Mouse (Mus musculus) liver, adult (tissue): ENCODE data around the gene Lypd6b.

Experiments
- GATA4 ChIP-seq: IDR thresholded peaks from 2 replicates; pipeline ENCODE4 v1.6.1; 2014; ENCODE audit warnings: mild to moderate bottlenecking, low read length; ENCODE audit not compliant: insufficient replicate concordance

Lypd6b gene

DNA sequence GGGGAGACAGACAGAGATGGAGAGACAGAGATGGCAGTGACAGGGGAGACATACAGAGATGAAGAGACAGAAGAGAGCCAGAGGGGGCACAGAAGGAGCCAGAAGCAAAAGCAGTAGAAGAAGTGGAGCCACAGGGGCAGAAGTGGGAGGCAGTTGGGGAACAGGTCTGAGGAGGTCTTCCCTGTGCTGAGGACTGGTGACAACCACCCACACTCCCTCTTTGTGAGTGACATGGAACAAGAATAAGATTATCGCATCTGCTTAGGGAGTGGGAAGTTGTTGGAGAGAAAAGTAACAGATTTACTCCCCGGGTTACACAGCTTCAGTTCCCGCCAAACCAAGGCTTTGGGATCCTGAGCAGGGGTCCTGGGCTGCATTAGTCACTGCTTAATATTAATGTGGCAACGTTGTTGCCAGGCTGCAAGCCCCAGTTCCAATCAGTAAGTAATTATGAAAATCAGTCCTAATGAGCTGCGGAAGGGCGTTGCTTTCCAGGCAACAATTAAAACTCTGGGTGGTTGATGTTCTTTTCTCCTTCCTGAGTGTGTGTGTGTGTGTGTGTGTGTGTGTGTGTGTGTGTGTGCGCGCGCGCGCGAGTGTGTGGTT is 50.1 kb downstream of the Lypd6b start:
- TF ChIP-seq GATA4, result no peak

GRCm38 (mm10) chr2:49838611-49839010 is 51.1 kb downstream of the Lypd6b start:
- TF ChIP-seq GATA4, result no peak

- no peak for TF ChIP-seq GATA4
Measured at GRCm38 (mm10) chr2:49840573-49840972, 53.1 kb downstream of the Lypd6b start.

GRCm38 (mm10) chr2:49841089-49841488 is 53.6 kb downstream of the Lypd6b start:
- no peak for TF ChIP-seq GATA4

- no peak for TF ChIP-seq GATA4
Measured at GRCm38 (mm10) chr2:49845104-49845503, 57.6 kb downstream of the Lypd6b start.

DNA sequence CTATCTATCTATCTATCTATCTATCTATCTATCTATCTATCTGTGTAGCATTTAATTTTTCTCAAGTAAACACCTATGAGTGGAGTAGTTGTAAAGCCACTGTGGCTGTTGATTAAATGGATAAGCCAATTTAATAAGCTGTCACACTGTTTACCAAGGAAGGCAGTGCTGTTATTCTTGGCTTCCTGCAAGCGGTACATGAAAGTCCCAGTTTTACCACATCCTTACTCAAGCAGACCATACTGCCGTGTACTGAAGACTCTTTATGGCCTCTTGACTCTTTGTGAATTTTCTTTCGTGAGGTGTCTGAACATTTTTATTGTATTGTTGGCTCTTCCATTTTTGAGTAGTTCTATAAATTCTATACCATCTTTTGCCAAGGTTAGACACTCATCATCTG is 58.6 kb downstream of the Lypd6b start:
- no peak for TF ChIP-seq GATA4

- no peak for TF ChIP-seq GATA4
Measured at GRCm38 (mm10) chr2:49846880-49847279, 59.4 kb downstream of the Lypd6b start.

- no peak for TF ChIP-seq GATA4
Measured at GRCm38 (mm10) chr2:49847831-49848230, 60.3 kb downstream of the Lypd6b start.

DNA sequence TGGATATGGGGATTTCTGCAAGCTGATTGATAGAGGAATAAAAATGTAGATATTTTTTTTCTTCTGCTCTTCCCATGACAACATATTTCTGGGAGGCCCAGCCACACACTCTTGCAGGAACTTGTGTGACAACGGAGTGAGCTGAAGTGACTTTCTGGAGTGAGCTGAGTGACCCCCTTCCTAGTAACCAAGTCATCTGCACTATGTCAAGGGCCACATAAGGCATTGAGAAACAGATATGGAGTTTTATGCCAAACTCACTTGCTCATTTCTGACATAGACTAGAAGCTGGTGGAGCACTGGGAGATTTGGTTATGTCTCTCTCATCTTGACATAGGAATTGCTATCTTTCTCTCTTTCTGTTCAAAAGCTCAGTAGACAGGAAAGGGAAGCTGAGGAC is 62.3 kb downstream of the Lypd6b start:
- no peak for TF ChIP-seq GATA4

- TF ChIP-seq GATA4, result no peak
Measured at GRCm38 (mm10) chr2:49851977-49852376, 64.5 kb downstream of the Lypd6b start.

- TF ChIP-seq GATA4, result no peak
Measured at GRCm38 (mm10) chr2:49856161-49856564, 68.7 kb downstream of the Lypd6b start.

- TF ChIP-seq GATA4, result no peak
Measured at GRCm38 (mm10) chr2:49856584-49856983, 69.1 kb downstream of the Lypd6b start.

DNA sequence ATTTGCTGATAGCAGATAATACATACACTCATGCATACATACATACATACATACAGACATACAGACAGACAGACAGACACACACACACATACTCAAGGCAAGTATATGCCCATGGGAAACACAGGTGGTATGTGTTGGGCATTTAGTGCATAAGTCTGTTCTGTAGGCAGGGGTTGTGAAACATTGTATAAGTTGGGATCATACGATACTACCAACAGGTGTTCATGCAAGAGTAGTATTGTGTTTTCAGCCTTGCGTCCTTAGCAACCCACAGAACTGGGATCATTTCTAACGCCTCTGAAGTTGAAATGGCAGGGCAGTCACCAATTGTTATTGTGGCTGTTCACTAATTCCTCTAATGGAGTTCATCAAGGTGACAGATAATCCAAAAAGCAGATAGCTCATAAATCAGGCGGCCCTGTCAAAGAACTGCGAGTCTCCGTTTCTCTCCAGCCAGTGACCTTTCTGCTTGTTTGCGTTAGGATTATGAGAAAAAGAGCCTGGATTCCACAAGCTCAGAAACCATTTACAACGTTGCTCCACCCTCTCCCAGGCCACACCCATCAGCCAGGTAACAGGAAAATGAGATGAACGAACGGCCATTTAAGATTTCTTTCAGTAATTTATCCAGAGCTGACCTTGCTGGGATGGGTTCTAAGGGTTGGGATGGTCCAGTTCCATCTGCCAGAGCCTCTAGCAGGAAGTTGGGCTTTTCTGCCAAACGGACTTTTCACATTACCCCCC is 72.9 kb downstream of the Lypd6b start:
- TF ChIP-seq GATA4, result no peak

GRCm38 (mm10) chr2:49860969-49861592 is 73.6 kb downstream of the Lypd6b start:
- TF ChIP-seq GATA4, result no peak

DNA sequence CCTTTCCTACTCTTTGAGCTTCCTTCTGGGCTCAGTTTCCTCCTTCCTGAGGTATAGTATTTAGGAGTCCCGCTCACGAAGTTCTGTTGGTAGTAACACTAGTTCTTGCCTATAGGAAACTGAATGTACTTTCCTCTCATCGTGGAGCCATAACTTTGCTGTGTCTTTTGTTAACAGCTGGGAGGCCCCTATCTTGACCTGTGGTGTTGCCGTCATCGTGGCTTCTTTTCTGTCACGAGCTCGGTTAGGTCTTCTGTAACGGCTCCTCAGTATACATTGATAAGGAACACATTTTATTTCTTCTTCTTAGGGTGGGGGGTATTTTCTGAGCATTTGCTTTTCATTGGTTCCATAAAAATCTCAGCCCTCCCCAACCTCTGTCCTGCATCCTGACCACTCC is 74.2 kb downstream of the Lypd6b start:
- TF ChIP-seq GATA4, result no peak

DNA sequence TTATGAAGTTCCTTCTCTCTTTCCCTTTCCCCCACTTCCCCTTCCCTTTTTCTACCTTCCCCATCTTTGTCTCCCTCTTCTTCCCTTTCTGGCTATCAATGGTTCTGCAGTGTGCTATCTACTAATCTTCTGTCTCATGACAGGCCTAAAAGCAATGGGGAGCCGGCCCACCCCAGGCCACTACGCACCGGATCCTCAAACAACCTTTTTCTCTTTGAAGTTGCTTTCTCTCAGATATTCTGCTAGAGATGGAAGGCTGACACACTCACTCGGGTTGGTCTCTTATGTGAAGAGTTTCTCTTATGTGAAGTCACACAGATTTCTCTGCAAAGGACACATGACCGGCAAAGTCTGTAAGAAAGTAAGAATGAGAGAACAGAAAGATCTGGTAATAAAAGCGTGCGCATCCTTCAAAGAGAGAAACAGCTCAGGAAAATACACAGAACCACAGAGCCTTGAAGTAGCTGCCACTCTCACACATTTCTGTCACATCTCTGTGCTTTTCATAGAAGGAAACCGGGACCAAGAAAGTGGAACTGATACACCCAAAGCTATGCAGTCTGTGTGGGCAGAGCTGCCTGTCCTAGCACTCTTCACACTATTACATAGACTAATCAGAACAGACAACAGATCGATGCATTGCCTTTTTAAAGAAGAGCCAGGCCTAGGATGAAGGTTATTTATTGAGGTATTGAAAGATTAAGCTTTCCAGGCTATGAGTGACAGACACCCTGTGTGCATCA is 80.8 kb downstream of the Lypd6b start:
- TF ChIP-seq GATA4, result no peak
